ENCODE assay signal across 22 mouse cellular contexts in genomic region chr17:23554321-23554720, GRCm38 (mm10). TPM values are rescaled to one million over a fixed set of nuclear protein-coding genes. Genes with fewer than 3 reads are reported as not detected.
DNase-seq lines count a peak whose midpoint lies in the region; ATAC-seq and TF ChIP-seq lines count a peak whose summit lies in the region.
"Had no signal": no experiment of that assay in that cellular context is flagged by ENCODE, and none has a peak within 500 bp of the region (broad histone marks: within the 10 kb centered on the region; RNA-seq: fewer than 3 reads in every experiment).

No protein-coding gene starts in this region.

- no peaks in the 10 kb centered on the region for H3K9me3 ChIP-seq in liver, embryonic 12.5 days (replicated peaks)
- H3K9me3 ChIP-seq: embryonic facial prominence, embryonic 13.5 days; embryonic facial prominence, embryonic 15.5 days; forebrain, embryonic 10.5 days; forebrain, embryonic 12.5 days had no signal

- no peak overlapping the region for H3K9ac ChIP-seq in liver, adult 2 months (ENCODE audit: low read depth, low read length)
- H3K9ac ChIP-seq in liver, embryonic 12.5 days, result no peak overlapping the region
- H3K9ac ChIP-seq: embryonic facial prominence, embryonic 15.5 days; forebrain, embryonic 12.5 days had no signal

- no peak for TF ChIP-seq CTCF in liver, adult 2 months (IDR thresholded peaks at IDR 0.05; ENCODE audit: low read depth, low read length)

- DNase-seq in heart, adult 11 months, result peak; percentile 79
- no peak for DNase-seq in heart, adult 9 months (ENCODE audit: low spot score in 2 of 2)
- peak; percentile 42 for DNase-seq in liver, adult 2 months (ENCODE audit: extremely low read depth, low read depth, low spot score)
- DNase-seq: cerebellum, adult 11 months; cerebellum, adult 18-20 months; cerebellum, adult 8-10 months; cerebellum, postnatal 14 days; cerebellum, postnatal 36 days; embryo, embryonic 11 days had no signal

- no peaks in the 10 kb centered on the region for H3K79me2 ChIP-seq in liver, adult 2 months (ENCODE audit: control insufficient read depth, insufficient read depth, low read length)

- H3K4me3 ChIP-seq in liver, adult 2 months (ENCODE audit: insufficient read depth, low read depth, low read length), result no peak overlapping the region
- no peak overlapping the region for H3K4me3 ChIP-seq in liver, embryonic 12.5 days
- H3K4me3 ChIP-seq: embryonic facial prominence, embryonic 13.5 days; embryonic facial prominence, embryonic 15.5 days; erythroblast, embryonic 14.5 days; forebrain, embryonic 10.5 days; forebrain, embryonic 12.5 days had no signal

- H3K36me3 ChIP-seq in liver, adult 2 months (ENCODE audit: control insufficient read depth, insufficient read depth, low read length), result peaks cover 7% of the 10 kb centered on the region; the same call in 1 of the 2 replicates
- H3K36me3 ChIP-seq in liver, embryonic 12.5 days, result peaks cover 46% of the 10 kb centered on the region

- H3K27me3 ChIP-seq in liver, adult 2 months (ENCODE audit: control insufficient read depth, insufficient read depth, low read length), result no peaks in the 10 kb centered on the region
- no peaks in the 10 kb centered on the region for H3K27me3 ChIP-seq in liver, embryonic 12.5 days (replicated peaks)
- H3K27me3 ChIP-seq: embryonic facial prominence, embryonic 13.5 days; embryonic facial prominence, embryonic 15.5 days; forebrain, embryonic 12.5 days had no signal

- peak overlapping the region; percentile 98 for H3K27ac ChIP-seq in liver, adult 2 months (replicated peaks; ENCODE audit: insufficient read depth, low read depth, low read length)
- no peak overlapping the region for H3K27ac ChIP-seq in liver, embryonic 12.5 days
- H3K27ac ChIP-seq: embryonic facial prominence, embryonic 13.5 days; embryonic facial prominence, embryonic 15.5 days; forebrain, embryonic 10.5 days; forebrain, embryonic 12.5 days had no signal

- no peak for TF ChIP-seq POLR2A in liver, adult 2 months (IDR thresholded peaks at IDR 0.05; ENCODE audit: extremely low read depth, insufficient read depth, low read length)

- peaks cover 40% of the 10 kb centered on the region for H3K4me1 ChIP-seq in liver, adult 2 months (ENCODE audit: control insufficient read depth, insufficient read depth, low read length)
- peaks cover 34% of the 10 kb centered on the region for H3K4me1 ChIP-seq in liver, embryonic 12.5 days

- no peak overlapping the region for H3K4me2 ChIP-seq in liver, embryonic 12.5 days
- H3K4me2 ChIP-seq: embryonic facial prominence, embryonic 13.5 days; embryonic facial prominence, embryonic 15.5 days; forebrain, embryonic 12.5 days had no signal

- ATAC-seq in liver, embryonic 12.5 days, result no peak
- ATAC-seq: forebrain, embryonic 14.5 days; forebrain, embryonic 16.5 days had no signal

RNA-seq across cellular contexts. Expression of gene Zfp213, which starts 9.7 kb away (rescaled TPM):
- total RNA-seq in liver, adult 2 months (2014; rRNA removed), result 4.5 and 4.8 TPM in 2 replicates
- polyA plus RNA-seq in liver, adult 2 months (2012; rRNA removed), result 7.6 and 10.7 TPM in 2 replicates
- polyA plus RNA-seq in liver, embryonic 12.5 days (2016; fragmentation: Nextera tagmentation; extraction: Ambion mirVana), result 8.3 and 9.1 TPM in 2 replicates

RNA-seq across cellular contexts. Expression of gene Zfp13, which starts 45.0 kb away (rescaled TPM):
- 1.3 and 2.0 TPM in 2 replicates for total RNA-seq in liver, adult 2 months (2014; rRNA removed)
- 2.2 and 3.2 TPM in 2 replicates for polyA plus RNA-seq in liver, adult 2 months (2012; rRNA removed)
- 2.8 and 2.9 TPM in 2 replicates for polyA plus RNA-seq in liver, embryonic 12.5 days (2016; fragmentation: Nextera tagmentation; extraction: Ambion mirVana)

RNA-seq across cellular contexts. Expression of gene Zscan10, which starts 46.3 kb away (rescaled TPM):
- not detected in 2 replicates for total RNA-seq in liver, adult 2 months (2014; rRNA removed)
- not detected in 2 replicates for polyA plus RNA-seq in liver, adult 2 months (2012; rRNA removed)
- polyA plus RNA-seq in liver, embryonic 12.5 days (2016; fragmentation: Nextera tagmentation; extraction: Ambion mirVana), result not detected in 2 replicates
- total RNA-seq: adrenal gland, adult 8-10 months; adrenal gland, postnatal 14 days; adrenal gland, postnatal 36 days; common myeloid progenitor, adult 5-6 weeks; MEL had no signal
- polyA plus RNA-seq: erythroblast, embryonic 14.5 days; forebrain, embryonic 14.5 days; forebrain, embryonic 16.5 days had no signal

Comparison
In these comparisons a context has a peak if more than half of its experiments do, and no peak if none do; other contexts are left out.
1. DNase-seq: peak in heart, adult 11 months (single experiment) and liver, adult 2 months (single experiment); none in heart, adult 9 months (0 of 2).